Mouse (Mus musculus) cerebellum, adult 2 months (tissue): ENCODE measurements around the gene Ccdc152.

Experiments used
- CTCF ChIP-seq: fragments of 200-500 bp; IDR thresholded peaks from 2 replicates; pipeline ENCODE4 v1.5.1; 2011; ENCODE audit warnings: low read depth, mild to moderate bottlenecking, control low read depth, low read length, moderate library complexity, borderline replicate concordance; ENCODE audit not compliant: insufficient read depth
- POLR2A ChIP-seq: fragments of 200-500 bp; IDR thresholded peaks from 2 replicates; pipeline ENCODE4 v1.6.1; 2011; ENCODE audit warnings: low read length, control low read depth, borderline replicate concordance; ENCODE audit not compliant: insufficient read depth

DNA sequence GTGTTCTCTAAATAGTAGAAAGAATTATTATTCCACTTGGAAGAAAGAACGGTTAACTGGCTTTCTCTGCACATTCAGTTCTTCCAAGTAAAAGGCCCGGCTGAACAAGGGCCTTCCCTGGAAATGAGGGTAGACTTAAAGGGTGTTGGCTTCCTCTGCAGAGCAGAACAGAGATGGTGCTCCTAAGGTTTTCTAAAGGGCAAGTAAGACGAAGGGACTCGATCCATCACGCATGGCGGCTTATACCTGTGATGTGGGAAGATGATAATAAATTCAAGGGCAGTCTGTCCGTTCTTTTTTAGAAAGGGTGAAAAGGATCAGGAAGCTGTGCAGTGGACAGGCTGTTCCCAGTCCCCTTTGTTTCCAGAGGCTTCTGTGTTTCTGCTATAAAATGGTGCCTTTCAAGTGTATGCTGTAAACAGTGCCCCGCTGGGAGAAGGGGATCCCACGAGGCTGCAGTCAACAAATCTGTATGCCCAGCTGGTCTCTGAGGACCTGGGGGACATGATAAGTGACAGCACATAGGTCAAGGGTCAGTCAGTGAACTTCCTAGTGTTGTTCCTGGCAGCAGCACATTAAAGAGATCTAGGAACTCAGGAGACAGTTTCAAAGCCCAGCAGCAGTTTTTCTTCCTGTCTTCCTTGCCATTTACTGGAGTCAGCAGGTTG lies 71.0 kb downstream of the Ccdc152 start:
- TF ChIP-seq CTCF (no peak), POLR2A (no peak)
